Mouse (Mus musculus): Measurements from ENCODE around the gene Kdm2b. TPM values are rescaled to one million over a fixed set of nuclear protein-coding genes. Genes with fewer than 3 reads are reported as not detected.
A peak's percentile ranks its signal among the peaks of the same experiment; 100 is the strongest.

Kdm2b gene
- polyA plus RNA-seq, 1 experiment from 2014 or later = 73.8 TPM

GRCm38 (mm10) chr5:122849521-122850318 is 139.9 kb downstream of the Kdm2b start, which contains the start of gene Rnf34:
Gene Rnf34, plus strand, starts transcription at chr5:122850048.
- H3K4me2 ChIP-seq (ENCODE audit: low read length) = peak within 1 kb of the TSS; percentile 96
- DNase-seq (ENCODE audit: low spot score) (peak; percentile 100), ATAC-seq (peak; percentile 100)
- H3K36me3 ChIP-seq (ENCODE audit: control insufficient read depth, insufficient read depth, low read length) = no peaks in the 10 kb centered on the region
- no peaks in the 10 kb centered on the region for H3K9me3 ChIP-seq (replicated peaks; ENCODE audit: control insufficient read depth, low read length)
- peak within 1 kb of the TSS; percentile 86 for H3K27ac ChIP-seq (ENCODE audit: low read depth, low read length)
- H3K4me1 ChIP-seq (ENCODE audit: control insufficient read depth, insufficient read depth, low read length) = peaks cover 12% of the 10 kb centered on the region
- no peaks in the 10 kb centered on the region for H3K27me3 ChIP-seq (replicated peaks; ENCODE audit: control insufficient read depth, insufficient read depth, low read length)
- H3K9ac ChIP-seq (ENCODE audit: low read length) = peak within 1 kb of the TSS; percentile 85
- WGBS = under 1% methylated on average over 60 of the region's 61 CpGs
- peak within 1 kb of the TSS; percentile 70 for H3K4me3 ChIP-seq (ENCODE audit: low read depth, low read length)

GRCm38 (mm10) chr5:122843799-122844198 is 145.8 kb downstream of the Kdm2b start:
- Histone ChIP-seq H3K4me1 (ENCODE audit: control insufficient read depth, insufficient read depth, low read length) (no peaks in the 10 kb centered on the region), H3K9ac (ENCODE audit: low read length) (no peak overlapping the region), H3K27me3 (replicated peaks; ENCODE audit: control insufficient read depth, insufficient read depth, low read length) (no peaks in the 10 kb centered on the region), H3K4me3 (ENCODE audit: low read depth, low read length) (no peak overlapping the region), H3K27ac (ENCODE audit: low read depth, low read length) (no peak overlapping the region), H3K4me2 (ENCODE audit: low read length) (no peak overlapping the region), H3K36me3 (ENCODE audit: control insufficient read depth, insufficient read depth, low read length) (no peaks in the 10 kb centered on the region), H3K9me3 (replicated peaks; ENCODE audit: control insufficient read depth, low read length) (no peaks in the 10 kb centered on the region)
- ATAC-seq (no peak), DNase-seq (ENCODE audit: low spot score) (no peak)
- 89% methylated on average over 5 of the region's 5 CpGs for WGBS

- WGBS = 84% methylated on average over 2 of the region's 2 CpGs
These were observed 148.5 kb downstream of the Kdm2b start for GRCm38 (mm10) chr5:122841126-122841525.

GRCm38 (mm10) chr5:122832996-122833395 is 156.6 kb downstream of the Kdm2b start:
- no peaks in the 10 kb centered on the region for H3K27me3 ChIP-seq (replicated peaks; ENCODE audit: control insufficient read depth, insufficient read depth, low read length)
- H3K9me3 ChIP-seq (replicated peaks; ENCODE audit: control insufficient read depth, low read length) = no peaks in the 10 kb centered on the region
- H3K4me1 ChIP-seq (ENCODE audit: control insufficient read depth, insufficient read depth, low read length) = no peaks in the 10 kb centered on the region
- H3K27ac ChIP-seq (ENCODE audit: low read depth, low read length) = no peak overlapping the region
- DNase-seq (ENCODE audit: low spot score) (no peak), ATAC-seq (no peak)
- 86% methylated on average over 10 of the region's 10 CpGs for WGBS
- no peaks in the 10 kb centered on the region for H3K36me3 ChIP-seq (ENCODE audit: control insufficient read depth, insufficient read depth, low read length)
- H3K9ac ChIP-seq (ENCODE audit: low read length) = no peak overlapping the region
- no peak overlapping the region for H3K4me2 ChIP-seq (ENCODE audit: low read length)
- no peak overlapping the region for H3K4me3 ChIP-seq (ENCODE audit: low read depth, low read length)

More at GRCm38 (mm10) chr5:122841126-122841525, 148.5 kb downstream of the Kdm2b start:
- ATAC-seq (no peak), DNase-seq (ENCODE audit: low spot score) (no peak)
- Histone ChIP-seq H3K36me3 (ENCODE audit: control insufficient read depth, insufficient read depth, low read length) (no peaks in the 10 kb centered on the region), H3K27me3 (replicated peaks; ENCODE audit: control insufficient read depth, insufficient read depth, low read length) (no peaks in the 10 kb centered on the region), H3K9ac (ENCODE audit: low read length) (no peak overlapping the region), H3K4me3 (ENCODE audit: low read depth, low read length) (no peak overlapping the region), H3K9me3 (replicated peaks; ENCODE audit: control insufficient read depth, low read length) (no peaks in the 10 kb centered on the region), H3K4me2 (ENCODE audit: low read length) (no peak overlapping the region), H3K4me1 (ENCODE audit: control insufficient read depth, insufficient read depth, low read length) (no peaks in the 10 kb centered on the region), H3K27ac (ENCODE audit: low read depth, low read length) (no peak overlapping the region)

GRCm38 (mm10) chr5:122832536-122832935 is 157.1 kb downstream of the Kdm2b start:
- Histone ChIP-seq H3K9me3 (replicated peaks; ENCODE audit: control insufficient read depth, low read length) (no peaks in the 10 kb centered on the region), H3K4me1 (ENCODE audit: control insufficient read depth, insufficient read depth, low read length) (no peaks in the 10 kb centered on the region), H3K4me3 (ENCODE audit: low read depth, low read length) (no peak overlapping the region), H3K27ac (ENCODE audit: low read depth, low read length) (no peak overlapping the region), H3K27me3 (replicated peaks; ENCODE audit: control insufficient read depth, insufficient read depth, low read length) (no peaks in the 10 kb centered on the region), H3K36me3 (ENCODE audit: control insufficient read depth, insufficient read depth, low read length) (no peaks in the 10 kb centered on the region), H3K4me2 (ENCODE audit: low read length) (no peak overlapping the region), H3K9ac (ENCODE audit: low read length) (no peak overlapping the region)
- ATAC-seq (no peak), DNase-seq (ENCODE audit: low spot score) (no peak)
- WGBS = 86% methylated on average over 10 of the region's 10 CpGs

GRCm38 (mm10) chr5:122825099-122825498 is 164.5 kb downstream of the Kdm2b start:
- Histone ChIP-seq H3K9ac (ENCODE audit: low read length) (no peak overlapping the region), H3K27me3 (replicated peaks; ENCODE audit: control insufficient read depth, insufficient read depth, low read length) (no peaks in the 10 kb centered on the region), H3K4me2 (ENCODE audit: low read length) (no peak overlapping the region), H3K4me1 (ENCODE audit: control insufficient read depth, insufficient read depth, low read length) (peaks cover 2% of the 10 kb centered on the region), H3K36me3 (ENCODE audit: control insufficient read depth, insufficient read depth, low read length) (no peaks in the 10 kb centered on the region), H3K9me3 (replicated peaks; ENCODE audit: control insufficient read depth, low read length) (no peaks in the 10 kb centered on the region), H3K27ac (ENCODE audit: low read depth, low read length) (no peak overlapping the region), H3K4me3 (ENCODE audit: low read depth, low read length) (no peak overlapping the region)
- no peak for DNase-seq (ENCODE audit: low spot score)
- WGBS = 81% methylated on average over 8 of the region's 8 CpGs
- no peak for ATAC-seq

- H3K9ac ChIP-seq (ENCODE audit: low read length) = no peak overlapping the region
- 80% methylated on average over 6 of the region's 6 CpGs for WGBS
- H3K4me3 ChIP-seq (ENCODE audit: low read depth, low read length) = no peak overlapping the region
- no peak for ATAC-seq
- peaks cover under 1% of the 10 kb centered on the region; the same call in 1 of the 2 replicates for H3K36me3 ChIP-seq (ENCODE audit: control insufficient read depth, insufficient read depth, low read length)
- no peak overlapping the region for H3K4me2 ChIP-seq (ENCODE audit: low read length)
- H3K4me1 ChIP-seq (ENCODE audit: control insufficient read depth, insufficient read depth, low read length) = peaks cover 6% of the 10 kb centered on the region
- no peaks in the 10 kb centered on the region for H3K9me3 ChIP-seq (replicated peaks; ENCODE audit: control insufficient read depth, low read length)
- H3K27ac ChIP-seq (ENCODE audit: low read depth, low read length) = no peak overlapping the region
- H3K27me3 ChIP-seq (replicated peaks; ENCODE audit: control insufficient read depth, insufficient read depth, low read length) = no peaks in the 10 kb centered on the region
- no peak for DNase-seq (ENCODE audit: low spot score)
These were observed 165.2 kb downstream of the Kdm2b start for GRCm38 (mm10) chr5:122824450-122824849.

GRCm38 (mm10) chr5:122823976-122824375 is 165.6 kb downstream of the Kdm2b start:
- DNase-seq (ENCODE audit: low spot score) (no peak), ATAC-seq (no peak)
- 62% methylated on average over 1 of the region's 1 CpGs for WGBS
- Histone ChIP-seq H3K27ac (ENCODE audit: low read depth, low read length) (no peak overlapping the region), H3K4me1 (ENCODE audit: control insufficient read depth, insufficient read depth, low read length) (peaks cover 9% of the 10 kb centered on the region), H3K9me3 (replicated peaks; ENCODE audit: control insufficient read depth, low read length) (no peaks in the 10 kb centered on the region), H3K9ac (ENCODE audit: low read length) (no peak overlapping the region), H3K36me3 (ENCODE audit: control insufficient read depth, insufficient read depth, low read length) (peaks cover 4% of the 10 kb centered on the region; the same call in 1 of the 2 replicates), H3K27me3 (replicated peaks; ENCODE audit: control insufficient read depth, insufficient read depth, low read length) (no peaks in the 10 kb centered on the region), H3K4me3 (ENCODE audit: low read depth, low read length) (no peak overlapping the region), H3K4me2 (ENCODE audit: low read length) (no peak overlapping the region)

- Histone ChIP-seq H3K4me1 (ENCODE audit: control insufficient read depth, insufficient read depth, low read length) (peaks cover 9% of the 10 kb centered on the region), H3K36me3 (ENCODE audit: control insufficient read depth, insufficient read depth, low read length) (peaks cover 19% of the 10 kb centered on the region), H3K9me3 (replicated peaks; ENCODE audit: control insufficient read depth, low read length) (no peaks in the 10 kb centered on the region), H3K4me3 (ENCODE audit: low read depth, low read length) (no peak overlapping the region), H3K27ac (ENCODE audit: low read depth, low read length) (no peak overlapping the region), H3K27me3 (replicated peaks; ENCODE audit: control insufficient read depth, insufficient read depth, low read length) (no peaks in the 10 kb centered on the region), H3K4me2 (ENCODE audit: low read length) (no peak overlapping the region), H3K9ac (ENCODE audit: low read length) (no peak overlapping the region)
- DNase-seq (ENCODE audit: low spot score) = no peak
- no peak for ATAC-seq
- 97% methylated on average over 4 of the region's 4 CpGs for WGBS
These were observed 167.2 kb downstream of the Kdm2b start for GRCm38 (mm10) chr5:122822441-122822840.
